Mouse (Mus musculus) CH12.LX (cell line): ENCODE results near the gene Cct8. TPM values are rescaled to one million over a fixed set of nuclear protein-coding genes. Genes with fewer than 3 reads are reported as not detected.

Experiments
- polyA plus RNA-seq: library from polyadenylated mRNA; unstranded; fragments of >175 nt; gene quantifications from 2 replicates; pipeline ENCODE4 v1.2.1, GENCODE M21; 2012; ENCODE audit warnings: low read depth; ENCODE audit not compliant: insufficient read length
- total RNA-seq, 2 experiments: library from RNA; depleted of rRNA; stranded (reverse); fragments of 300-350 nt in 1 of 2; fragments of >200 nt in 1 of 2; gene quantifications; 2 replicates each; pipeline ENCODE4 v1.2.3; 2012 to 2014

The Cct8 gene
- total and polyA plus RNA-seq, 3 experiments: 350 to 1,169 (median 863) TPM

Other genes starting within 250 kb of the Cct8 start
- gene N6amt1, start 141.7 kb downstream of the Cct8 start, total RNA-seq (2012; rRNA removed): 10.8 and 11.8 TPM in 2 replicates
- 23.3 and 23.9 TPM in 2 replicates for gene N6amt1, start 141.7 kb downstream of the Cct8 start, total RNA-seq (2014; rRNA removed)
- 18.1 and 18.2 TPM in 2 replicates for gene N6amt1, start 141.7 kb downstream of the Cct8 start, polyA plus RNA-seq
- gene Ltn1, start 63.3 kb downstream of the Cct8 start, total RNA-seq (2012; rRNA removed): 21.5 and 22.8 TPM in 2 replicates
- gene Ltn1, start 63.3 kb downstream of the Cct8 start, total RNA-seq (2014; rRNA removed): 30.8 and 33.0 TPM in 2 replicates
- 31.8 and 34.6 TPM in 2 replicates for gene Ltn1, start 63.3 kb downstream of the Cct8 start, polyA plus RNA-seq
- gene Rwdd2b, start 55.3 kb downstream of the Cct8 start, total RNA-seq (2012; rRNA removed): 14.2 and 17.6 TPM in 2 replicates
- 35.9 and 37.9 TPM in 2 replicates for gene Rwdd2b, start 55.3 kb downstream of the Cct8 start, total RNA-seq (2014; rRNA removed)
- 32.5 and 35.9 TPM in 2 replicates for gene Rwdd2b, start 55.3 kb downstream of the Cct8 start, polyA plus RNA-seq
- 85.6 and 92.2 TPM in 2 replicates for gene Usp16, start 41.2 kb downstream of the Cct8 start, total RNA-seq (2012; rRNA removed)
- gene Usp16, start 41.2 kb downstream of the Cct8 start, total RNA-seq (2014; rRNA removed): 77.0 and 80.9 TPM in 2 replicates
- gene Usp16, start 41.2 kb downstream of the Cct8 start, polyA plus RNA-seq: 144 and 149 TPM in 2 replicates
- gene Map3k7cl, start 57.5 kb upstream of the Cct8 start, total RNA-seq (2012; rRNA removed): 0.08 TPM in 2 replicates
- gene Map3k7cl, start 57.5 kb upstream of the Cct8 start, total RNA-seq (2014; rRNA removed): not detected in 2 replicates
- not detected in 2 replicates for gene Map3k7cl, start 57.5 kb upstream of the Cct8 start, polyA plus RNA-seq
- gene Bach1, start 203.1 kb upstream of the Cct8 start, total RNA-seq (2012; rRNA removed): 11.2 and 13.4 TPM in 2 replicates
- 10.4 and 11.4 TPM in 2 replicates for gene Bach1, start 203.1 kb upstream of the Cct8 start, total RNA-seq (2014; rRNA removed)
- 19.9 and 20.9 TPM in 2 replicates for gene Bach1, start 203.1 kb upstream of the Cct8 start, polyA plus RNA-seq